Mouse (Mus musculus) heart, postnatal 10 days (tissue): ENCODE results near the gene Nr0b1. TPM values are rescaled to one million over a fixed set of nuclear protein-coding genes. Genes with fewer than 3 reads are reported as not detected.

ENCODE experiments used
- DNase-seq, 2 experiments: peaks; one replicate each; pipeline ENCODE4 v3.0.0; 2021
- intact Hi-C: fragments of 180-260 bp; cut with DNase I; formaldehyde crosslinking; loops from one replicate; pipeline ENCODE4 v1.15.1; 2025
- total RNA-seq, 2 experiments: library from RNA; stranded (reverse); gene quantifications; 2 replicates each; pipeline ENCODE4 v1.2.3; 2021

The Nr0b1 gene
- not detected for total RNA-seq

DNA sequence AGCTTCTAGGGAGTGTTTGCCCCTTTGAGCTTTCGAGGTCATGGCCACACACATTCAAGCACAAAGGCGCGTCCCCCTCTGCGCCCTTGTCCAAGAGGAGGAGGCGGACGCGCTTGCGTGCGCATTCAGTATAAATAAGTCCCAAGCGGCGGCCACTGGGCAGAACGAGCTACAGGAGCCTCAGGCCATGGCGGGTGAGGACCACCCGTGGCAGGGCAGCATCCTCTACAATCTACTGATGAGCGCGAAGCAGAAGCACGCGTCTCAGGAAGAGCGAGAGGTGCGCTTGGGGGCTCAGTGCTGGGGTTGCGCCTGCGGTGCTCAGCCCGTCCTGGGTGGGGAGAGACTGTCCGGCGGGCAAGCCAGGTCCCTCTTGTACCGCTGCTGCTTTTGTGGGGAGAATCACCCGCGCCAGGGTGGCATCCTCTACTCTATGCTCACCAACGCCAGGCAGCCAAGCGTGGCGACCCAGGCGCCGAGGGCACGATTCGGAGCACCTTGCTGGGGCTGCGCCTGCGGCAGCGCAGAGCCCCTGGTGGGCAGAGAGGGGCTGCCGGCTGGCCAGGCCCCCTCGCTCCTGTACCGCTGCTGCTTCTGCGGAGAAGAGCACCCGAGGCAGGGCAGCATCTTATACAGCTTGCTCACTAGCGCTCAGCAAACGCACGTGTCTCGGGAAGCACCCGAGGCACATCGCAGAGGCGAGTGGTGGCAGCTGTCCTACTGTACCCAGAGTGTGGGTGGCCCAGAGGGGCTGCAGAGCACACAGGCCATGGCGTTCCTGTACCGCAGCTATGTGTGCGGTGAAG lies at the start of gene Nr0b1:
Nr0b1 (plus strand) TSS at position 151 of the 806 bp plus-strand sequence.
- DNase-seq: no peak
- intact Hi-C loops: no loop called here

- intact Hi-C loops: no loop called here
- DNase-seq: no peak
Observed at GRCm38 (mm10) chrX:86187250-86187649, 4.3 kb upstream of the Nr0b1 start.

DNA sequence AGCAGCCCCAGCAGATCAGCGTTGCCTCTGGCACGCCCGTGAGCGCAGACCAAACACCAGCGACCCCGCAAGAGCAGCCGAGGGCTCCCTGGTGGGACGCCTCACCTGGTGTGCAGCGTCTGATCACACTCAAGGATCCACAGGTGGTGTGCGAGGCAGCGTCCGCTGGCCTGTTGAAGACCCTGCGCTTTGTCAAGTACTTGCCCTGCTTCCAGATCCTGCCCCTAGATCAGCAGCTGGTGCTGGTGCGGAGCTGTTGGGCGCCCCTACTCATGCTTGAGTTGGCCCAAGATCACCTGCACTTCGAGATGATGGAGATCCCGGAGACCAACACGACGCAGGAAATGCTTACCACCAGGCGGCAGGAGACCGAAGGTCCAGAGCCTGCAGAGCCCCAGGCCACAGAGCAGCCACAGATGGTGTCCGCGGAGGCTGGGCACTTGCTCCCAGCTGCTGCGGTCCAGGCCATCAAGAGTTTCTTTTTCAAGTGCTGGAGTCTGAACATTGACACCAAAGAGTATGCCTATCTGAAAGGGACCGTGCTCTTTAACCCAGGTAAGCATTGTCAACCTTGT lies 943 bp downstream of the Nr0b1 start:
- peak in 1 of 2 experiments; percentile 0 for DNase-seq
- intact Hi-C loops: no loop called here

DNA sequence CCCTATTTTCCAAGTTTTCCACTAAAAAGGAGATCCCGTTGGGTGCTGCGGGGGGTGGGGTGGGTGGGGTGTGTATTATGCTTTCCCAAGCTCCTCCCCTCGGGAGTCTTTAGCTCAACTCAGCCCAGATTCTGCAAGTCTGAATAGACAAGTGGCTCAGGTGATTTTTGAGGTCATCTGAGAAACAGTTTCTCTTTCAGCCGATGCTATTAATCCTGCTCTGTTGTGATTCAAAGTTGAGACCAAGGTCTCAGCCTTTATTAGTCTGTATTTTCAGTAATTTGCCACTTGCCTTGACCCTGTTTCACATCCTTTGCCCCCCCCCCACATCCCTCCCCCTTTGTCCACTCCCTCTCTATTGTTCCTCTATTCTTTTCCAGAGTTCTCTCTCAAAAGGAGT lies 1.8 kb downstream of the Nr0b1 start:
- intact Hi-C loops: no loop called here
- no peak for DNase-seq

DNA sequence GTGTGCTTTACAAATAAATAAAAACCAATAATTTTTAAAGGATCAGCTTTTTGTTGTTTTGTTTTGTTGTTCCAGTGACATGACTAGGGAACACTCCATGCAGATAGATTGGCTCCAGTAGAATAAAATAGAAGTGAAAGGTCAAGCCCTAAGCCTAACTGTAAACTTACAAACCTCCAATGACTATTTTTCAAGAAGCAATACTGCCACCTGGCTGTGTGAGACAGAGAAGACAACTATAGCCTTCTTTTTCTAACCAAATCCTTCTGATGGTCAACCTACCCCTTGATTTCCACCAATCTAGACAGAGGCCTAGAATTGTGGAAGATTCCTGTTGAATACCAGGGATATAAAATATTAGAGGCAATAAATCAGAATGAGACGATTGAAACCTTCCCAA lies 45.7 kb downstream of the Nr0b1 start:
- intact Hi-C loops: no loop called here
- DNase-seq: no peak

Other genes with a start within 250 kb of the Nr0b1 start
- gene Samt3, start 147.6 kb upstream of the Nr0b1 start, total RNA-seq: not detected
- not detected for gene Mageb4, start 113.3 kb downstream of the Nr0b1 start, total RNA-seq